Mouse (Mus musculus): ENCODE data around the gene A630076J17Rik.

Gene A630076J17Rik

GRCm38 (mm10) chr3:107229822-107230221 lies 592 bp upstream of the A630076J17Rik start:
- DNase-seq (ENCODE audit: extremely low read depth, low read depth), result no peak

GRCm38 (mm10) chr3:107231202-107231601 lies 788 bp downstream of the A630076J17Rik start:
- DNase-seq (ENCODE audit: extremely low read depth, low read depth), result no peak

- peak; percentile 66 for DNase-seq (ENCODE audit: extremely low read depth, low read depth)
Observed at GRCm38 (mm10) chr3:107233351-107233813, 3.0 kb downstream of the A630076J17Rik start.

DNA sequence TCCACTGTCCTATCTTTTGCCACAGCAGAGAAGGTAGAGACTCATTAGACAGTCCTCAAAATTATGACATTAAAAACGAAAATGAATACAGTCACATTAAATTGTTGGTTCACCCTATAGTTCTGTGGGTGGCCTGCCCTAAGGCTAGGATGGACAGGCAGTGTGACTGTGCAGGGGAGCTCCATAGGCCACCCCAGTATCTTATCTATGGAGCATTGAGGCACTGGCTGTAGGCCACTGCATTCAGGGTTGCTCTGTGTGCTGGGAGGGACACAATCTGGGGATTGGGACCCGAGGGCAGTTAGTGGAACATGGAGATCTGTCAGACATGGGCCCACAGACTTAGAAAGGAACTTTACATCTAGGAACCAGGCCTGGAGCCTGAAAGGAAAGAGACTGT lies 3.5 kb downstream of the A630076J17Rik start:
- DNase-seq (ENCODE audit: extremely low read depth, low read depth), result no peak

GRCm38 (mm10) chr3:107238051-107238450 lies 7.6 kb downstream of the A630076J17Rik start:
- no peak for DNase-seq (ENCODE audit: extremely low read depth, low read depth)

DNA sequence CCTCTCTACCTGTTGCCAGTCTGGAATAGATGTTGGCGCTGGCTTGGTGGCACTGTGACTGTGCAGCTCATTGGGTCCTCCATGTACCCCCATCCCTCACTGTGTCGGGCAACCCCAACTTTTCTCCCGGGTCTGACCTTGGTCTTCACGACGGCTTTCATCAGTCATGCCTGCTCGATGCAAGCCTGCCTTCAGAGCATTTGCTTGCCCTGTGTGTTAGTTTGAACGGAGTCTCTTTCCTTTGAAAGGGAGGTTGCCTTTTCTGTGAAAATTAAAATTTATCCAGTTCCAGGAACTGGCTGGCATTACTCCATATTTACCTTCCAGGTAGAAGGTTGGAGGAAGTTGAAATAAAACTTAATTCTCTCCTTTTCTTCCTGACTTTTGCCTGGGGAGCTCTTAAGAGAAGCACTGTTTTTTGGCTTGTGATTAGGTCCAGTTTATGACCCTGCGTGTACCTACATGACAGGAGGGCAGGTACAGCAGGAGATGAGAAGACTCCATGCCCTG lies 8.1 kb downstream of the A630076J17Rik start:
- no peak for DNase-seq (ENCODE audit: extremely low read depth, low read depth)

GRCm38 (mm10) chr3:107239607-107240006 lies 9.2 kb downstream of the A630076J17Rik start, which contains the start of gene Prok1:
TSS of gene Prok1 (minus strand) at chr3:107239707.
- no peak for DNase-seq (ENCODE audit: extremely low read depth, low read depth)

GRCm38 (mm10) chr3:107241389-107242094 lies 11.1 kb downstream of the A630076J17Rik start:
- DNase-seq (ENCODE audit: extremely low read depth, low read depth), result no peak

DNA sequence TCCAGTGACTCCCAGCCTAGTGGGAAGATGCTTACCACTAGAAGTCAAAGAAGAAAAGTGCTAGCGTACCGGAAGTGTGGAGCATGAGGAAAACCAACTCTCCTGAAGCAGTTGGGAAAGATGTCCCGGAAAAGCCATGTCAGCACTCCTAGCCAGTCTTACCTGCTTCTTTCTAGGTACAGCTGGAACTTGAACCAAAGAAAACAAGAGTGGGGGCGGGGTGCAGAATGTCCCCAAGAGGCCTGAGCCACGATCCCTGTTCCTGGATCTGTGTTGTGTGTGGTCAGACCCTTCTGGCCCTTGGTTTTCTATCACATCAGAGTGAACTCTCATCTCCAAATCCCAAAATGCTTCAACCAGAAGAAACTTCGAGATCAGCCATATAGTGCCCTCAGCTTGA lies 16.5 kb downstream of the A630076J17Rik start:
- DNase-seq (ENCODE audit: extremely low read depth, low read depth), result no peak

DNA sequence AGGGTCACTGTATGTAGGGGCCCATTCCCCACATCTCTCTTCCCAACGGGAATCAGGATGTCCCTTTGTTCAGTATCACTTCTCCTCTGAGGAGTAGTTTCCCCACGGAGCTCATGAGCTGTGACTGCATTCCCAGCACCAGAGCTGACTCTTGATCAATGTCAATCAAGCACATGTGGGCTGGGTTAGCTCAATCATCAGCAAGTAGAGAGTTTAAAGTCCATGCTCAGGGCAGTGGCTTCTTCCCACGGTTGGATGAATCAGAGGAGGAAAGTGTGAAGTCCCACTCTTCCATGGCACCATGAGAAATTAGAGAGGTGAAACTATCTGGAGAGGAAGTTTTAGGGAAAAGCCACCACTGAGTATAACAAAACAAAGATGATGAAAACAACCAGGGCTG lies 18.6 kb downstream of the A630076J17Rik start:
- DNase-seq (ENCODE audit: extremely low read depth, low read depth), result no peak

- DNase-seq (ENCODE audit: extremely low read depth, low read depth), result no peak
Observed at GRCm38 (mm10) chr3:107250320-107250719, 19.9 kb downstream of the A630076J17Rik start.

DNA sequence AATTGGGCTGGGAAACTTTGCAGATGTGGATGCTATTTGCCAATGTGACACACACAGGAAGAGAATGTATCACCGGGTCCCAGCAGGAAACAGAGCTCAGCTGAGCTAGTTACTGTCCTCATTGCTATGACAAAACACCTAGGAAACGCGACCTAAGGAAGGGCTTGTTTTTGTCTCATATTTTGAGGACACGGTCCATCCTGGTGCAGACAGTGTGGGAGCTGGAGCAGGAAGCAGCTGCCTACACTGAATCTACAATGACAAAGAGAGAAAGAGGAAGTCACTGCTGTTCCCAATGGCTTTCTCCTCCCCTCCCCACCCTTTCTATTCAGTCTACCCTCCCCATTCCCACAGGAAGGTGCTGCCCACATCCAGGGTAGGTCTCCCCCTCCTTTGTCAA lies 21.6 kb downstream of the A630076J17Rik start:
- DNase-seq (ENCODE audit: extremely low read depth, low read depth), result peak; percentile 23

- DNase-seq (ENCODE audit: extremely low read depth, low read depth), result no peak
Observed at GRCm38 (mm10) chr3:107253925-107254324, 23.5 kb downstream of the A630076J17Rik start.

GRCm38 (mm10) chr3:107255992-107256391 lies 25.6 kb downstream of the A630076J17Rik start:
- no peak for DNase-seq (ENCODE audit: extremely low read depth, low read depth)

DNA sequence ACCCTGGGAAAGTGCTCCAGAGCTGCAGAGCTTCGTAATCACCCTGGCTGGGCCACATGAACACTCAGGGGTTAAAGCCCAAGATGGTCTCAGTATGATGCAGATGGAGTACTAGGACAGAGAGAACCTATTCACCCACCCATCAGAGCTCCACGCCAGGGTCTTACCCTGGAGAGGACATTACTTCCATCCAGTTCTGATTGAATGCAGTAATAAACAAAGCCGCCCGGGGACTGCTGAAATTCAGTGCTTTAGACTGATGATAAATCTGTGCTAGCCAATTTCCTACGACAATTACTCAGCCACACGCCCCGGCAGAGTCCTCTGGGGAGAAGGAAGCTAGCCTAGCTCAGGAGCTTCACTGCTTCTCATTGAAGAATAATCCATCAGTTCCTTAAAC lies 26.3 kb downstream of the A630076J17Rik start:
- DNase-seq (ENCODE audit: extremely low read depth, low read depth), result no peak

DNA sequence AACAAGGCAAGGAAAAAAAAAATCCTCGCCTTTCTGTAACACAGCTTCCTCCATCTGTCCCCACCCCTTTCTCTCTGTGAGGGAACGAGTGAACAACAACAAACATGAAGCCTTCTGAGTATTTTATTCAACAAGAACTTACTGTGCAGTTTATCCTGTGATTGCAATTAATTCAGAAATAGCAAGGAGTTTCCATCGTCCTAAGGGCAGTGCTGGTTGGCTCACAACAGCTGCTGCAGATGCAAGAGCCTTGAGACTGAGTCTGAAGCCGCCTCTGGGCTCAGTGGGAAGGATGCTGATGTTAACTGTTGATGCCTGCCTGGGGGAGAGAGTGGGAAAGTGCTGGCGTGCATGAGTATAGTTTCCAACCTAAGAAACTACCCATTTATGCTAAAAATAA lies 27.5 kb downstream of the A630076J17Rik start:
- no peak for DNase-seq (ENCODE audit: extremely low read depth, low read depth)

GRCm38 (mm10) chr3:107260956-107261850 lies 30.8 kb downstream of the A630076J17Rik start:
- no peak for DNase-seq (ENCODE audit: extremely low read depth, low read depth)

- DNase-seq (ENCODE audit: extremely low read depth, low read depth), result no peak
Observed at GRCm38 (mm10) chr3:107261851-107262165, 31.4 kb downstream of the A630076J17Rik start.

- no peak for DNase-seq (ENCODE audit: extremely low read depth, low read depth)
Observed at GRCm38 (mm10) chr3:107266814-107267345, 36.5 kb downstream of the A630076J17Rik start.

DNA sequence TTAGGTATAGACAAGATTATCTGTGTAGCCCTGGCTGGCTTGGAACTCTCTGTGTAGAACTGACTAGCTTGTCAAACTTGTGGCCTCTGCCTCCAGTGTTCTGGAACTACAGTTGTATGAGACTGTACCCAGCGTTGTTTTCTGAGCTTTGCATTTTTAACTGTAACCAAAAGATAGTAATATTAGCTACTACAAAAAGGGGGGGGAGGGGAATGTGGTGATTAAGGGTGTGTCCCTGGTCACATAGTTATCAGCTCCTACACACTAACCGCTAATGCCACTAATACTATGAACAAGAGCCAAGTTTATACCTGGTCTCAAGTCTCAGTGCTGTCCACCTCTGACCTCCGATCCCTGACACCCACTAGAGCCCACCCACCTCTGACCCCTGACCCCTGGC lies 42.0 kb downstream of the A630076J17Rik start:
- DNase-seq (ENCODE audit: extremely low read depth, low read depth), result peak; percentile 34

DNA sequence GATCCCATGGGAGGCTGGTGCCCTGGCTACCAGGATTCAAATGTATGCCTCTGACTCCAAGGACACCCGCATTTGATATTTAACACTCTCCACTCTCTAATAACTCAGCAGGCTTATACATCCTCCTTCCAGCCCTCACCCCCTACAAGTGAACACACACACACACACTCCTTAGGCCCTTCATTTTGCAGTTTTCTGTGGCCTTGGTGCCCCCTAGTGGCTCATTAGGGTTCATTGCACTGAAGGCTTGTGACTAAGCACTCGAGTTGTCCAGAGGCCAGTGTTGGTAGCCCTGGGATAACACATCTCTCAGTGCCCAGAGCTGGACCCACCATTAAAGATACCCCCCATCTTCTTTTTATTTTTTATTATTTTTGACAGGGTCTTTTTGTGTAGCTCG lies 43.4 kb downstream of the A630076J17Rik start:
- peak; percentile 52 for DNase-seq (ENCODE audit: extremely low read depth, low read depth)

DNA sequence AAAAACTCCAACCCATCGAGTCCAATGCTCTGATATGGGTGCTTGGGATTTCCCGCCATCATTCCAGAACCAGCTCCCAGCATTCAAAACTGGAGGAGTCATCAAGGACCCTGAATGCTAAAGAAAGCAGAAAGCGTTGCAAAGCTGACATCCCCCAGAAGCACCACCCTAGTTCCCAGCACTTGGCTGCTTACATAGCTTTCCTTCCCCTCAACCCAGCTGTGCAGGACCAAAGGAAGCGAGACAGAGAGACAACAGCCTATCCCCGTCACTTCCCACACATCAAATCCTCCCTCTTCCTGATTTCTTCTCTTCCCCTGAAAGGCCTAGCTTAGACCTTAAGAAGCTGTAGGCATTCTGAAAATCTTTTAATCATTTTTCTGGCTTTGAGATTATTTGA lies 44.9 kb downstream of the A630076J17Rik start:
- DNase-seq (ENCODE audit: extremely low read depth, low read depth), result no peak
